Mouse (Mus musculus) liver, adult 2 months (tissue): Measurements from ENCODE around the gene Trim24.

Source experiments
- CTCF ChIP-seq: fragments of 200-500 bp; IDR thresholded peaks from 2 replicates; pipeline ENCODE4 v1.5.1; 2011; ENCODE audit warnings: low read depth, low read length, control low read depth
- POLR2A ChIP-seq: fragments of 200-500 bp; IDR thresholded peaks from 2 replicates; pipeline ENCODE4 v1.6.1; 2011; ENCODE audit warnings: low read length, control low read depth; ENCODE audit not compliant: insufficient read depth; ENCODE audit errors: extremely low read depth

- TF ChIP-seq CTCF (no peak), POLR2A (no peak)
These were observed 96.8 kb downstream of the Trim24 start for GRCm38 (mm10) chr6:37967386-37967785.
